Mouse (Mus musculus) neural tube, embryonic 13.5 days (tissue): ENCODE measurements around the gene Sh3bgrl3. TPM values are rescaled to one million over a fixed set of nuclear protein-coding genes. Genes with fewer than 3 reads are reported as not detected.

ENCODE experiments used
- ATAC-seq: fragments of 200-750 bp; cut with Nextera tagmentation; 2 replicates; pipeline ENCODE4 v1.8.0; 2017; ENCODE audit warnings: low read depth, mild to moderate bottlenecking, moderate TSS enrichment, moderate library complexity
- H3K27ac ChIP-seq: fragments of 300-500 bp; sonication (generic); replicated peaks from 2 replicates; pipeline ENCODE4 v1.5.1; 2015; ENCODE audit warnings: moderate library complexity, mild to moderate bottlenecking, inconsistent platforms
- H3K27me3 ChIP-seq: fragments of 300-500 bp; sonication (generic); 2 replicates; pipeline ENCODE4 v1.6.1; 2015; ENCODE audit warnings: mild to moderate bottlenecking, inconsistent platforms
- H3K36me3 ChIP-seq: fragments of 300-500 bp; sonication (generic); 2 replicates; pipeline ENCODE4 v1.6.1; 2015; ENCODE audit warnings: mild to moderate bottlenecking, inconsistent platforms
- H3K4me1 ChIP-seq: fragments of 300-500 bp; sonication (generic); replicated peaks from 2 replicates; pipeline ENCODE4 v1.6.1; 2015; ENCODE audit warnings: inconsistent platforms
- H3K4me2 ChIP-seq: fragments of 300-500 bp; sonication (generic); 2 replicates; pipeline ENCODE4 v1.6.1; 2015; ENCODE audit warnings: inconsistent platforms, mild to moderate bottlenecking, moderate library complexity
- H3K4me3 ChIP-seq: fragments of 300-500 bp; sonication (generic); 2 replicates; pipeline ENCODE4 v1.5.1; 2015; ENCODE audit warnings: mild to moderate bottlenecking, inconsistent platforms
- H3K9ac ChIP-seq: fragments of 300-500 bp; sonication (generic); 2 replicates; pipeline ENCODE4 v1.6.1; 2015; ENCODE audit warnings: moderate library complexity, mild to moderate bottlenecking, inconsistent platforms
- H3K9me3 ChIP-seq: fragments of 300-500 bp; sonication (generic); 2 replicates; pipeline ENCODE4 v1.6.1; 2016; ENCODE audit warnings: inconsistent platforms
- WGBS: fragments of 180-500 bp; shearing (Covaris S2); methylation state at CpG from one replicate; pipeline ENCODE4 v1.1.7; 2015; 5-methylcytosine and 5-hydroxymethylcytosine counted together
- polyA plus RNA-seq: library from polyadenylated mRNA; unstranded; fragments of >200 nt; fragmentation: Nextera tagmentation; extraction: Ambion mirVana; gene quantifications from 2 replicates; pipeline ENCODE4 v1.2.1, GENCODE M21; 2015

The Sh3bgrl3 gene
- polyA plus RNA-seq, 1 experiment from 2014 or later = 425 TPM

GRCm38 (mm10) chr4:134126300-134127120, 2.1 kb downstream of the Sh3bgrl3 start:
- H3K4me2 ChIP-seq = peak overlapping the region; percentile 77; the same call in 1 of the 2 replicates
- no peaks in the 10 kb centered on the region for H3K27me3 ChIP-seq
- no peaks in the 10 kb centered on the region for H3K9me3 ChIP-seq
- H3K4me1 ChIP-seq = peaks cover 39% of the 10 kb centered on the region
- H3K9ac ChIP-seq = peak overlapping the region; percentile 94; the same call in 1 of the 2 replicates
- 89% methylated on average over 21 of the region's 21 CpGs for WGBS
- no peak for ATAC-seq
- H3K36me3 ChIP-seq = peaks cover 11% of the 10 kb centered on the region; the same call in 1 of the 2 replicates
- no peak overlapping the region for H3K4me3 ChIP-seq
- H3K27ac ChIP-seq = no peak overlapping the region

- no peak for ATAC-seq
- peaks cover 2% of the 10 kb centered on the region; the same call in 1 of the 2 replicates for H3K36me3 ChIP-seq
- no peak overlapping the region for H3K4me3 ChIP-seq
- H3K27me3 ChIP-seq = no peaks in the 10 kb centered on the region
- no peak overlapping the region for H3K4me2 ChIP-seq
- H3K27ac ChIP-seq = no peak overlapping the region
- 88% methylated on average over 15 of the region's 15 CpGs for WGBS
- H3K9me3 ChIP-seq = no peaks in the 10 kb centered on the region
- H3K9ac ChIP-seq = no peak overlapping the region
- peaks cover 43% of the 10 kb centered on the region for H3K4me1 ChIP-seq
Observed at GRCm38 (mm10) chr4:134125383-134126060, 3.1 kb downstream of the Sh3bgrl3 start.

- H3K9ac ChIP-seq = no peak overlapping the region
- H3K4me3 ChIP-seq = no peak overlapping the region
- 25% methylated on average over 17 of the region's 17 CpGs for WGBS
- H3K4me2 ChIP-seq = no peak overlapping the region
- H3K27me3 ChIP-seq = no peaks in the 10 kb centered on the region
- ATAC-seq = no peak
- H3K27ac ChIP-seq = no peak overlapping the region
- H3K4me1 ChIP-seq = peaks cover 36% of the 10 kb centered on the region
- no peaks in the 10 kb centered on the region for H3K9me3 ChIP-seq
- no peaks in the 10 kb centered on the region for H3K36me3 ChIP-seq
Observed at GRCm38 (mm10) chr4:134123680-134124551, 4.7 kb downstream of the Sh3bgrl3 start.

- 94% methylated on average over 6 of the region's 6 CpGs for WGBS
- no peak overlapping the region for H3K4me3 ChIP-seq
- H3K9me3 ChIP-seq = no peaks in the 10 kb centered on the region
- no peak overlapping the region for H3K9ac ChIP-seq
- no peaks in the 10 kb centered on the region for H3K36me3 ChIP-seq
- H3K4me2 ChIP-seq = no peak overlapping the region
- H3K27ac ChIP-seq = no peak overlapping the region
- H3K4me1 ChIP-seq = peaks cover 34% of the 10 kb centered on the region
- no peak for ATAC-seq
- H3K27me3 ChIP-seq = no peaks in the 10 kb centered on the region
Observed at GRCm38 (mm10) chr4:134123147-134123546, 5.4 kb downstream of the Sh3bgrl3 start.

- Histone ChIP-seq H3K4me2 (no peak overlapping the region), H3K27me3 (no peaks in the 10 kb centered on the region), H3K4me3 (no peak overlapping the region), H3K9ac (no peak overlapping the region), H3K4me1 (peaks cover 25% of the 10 kb centered on the region), H3K36me3 (no peaks in the 10 kb centered on the region), H3K9me3 (no peaks in the 10 kb centered on the region), H3K27ac (no peak overlapping the region)
- WGBS = 35% methylated on average over 3 of the region's 3 CpGs
- no peak for ATAC-seq
Observed at GRCm38 (mm10) chr4:134122281-134122680, 6.3 kb downstream of the Sh3bgrl3 start.

- Histone ChIP-seq H3K27me3 (no peaks in the 10 kb centered on the region), H3K4me3 (no peak overlapping the region), H3K27ac (no peak overlapping the region), H3K9ac (no peak overlapping the region), H3K4me2 (no peak overlapping the region), H3K9me3 (no peaks in the 10 kb centered on the region), H3K36me3 (no peaks in the 10 kb centered on the region), H3K4me1 (peaks cover 18% of the 10 kb centered on the region)
- ATAC-seq = no peak
- WGBS = 38% methylated on average over 4 of the region's 4 CpGs
Observed at GRCm38 (mm10) chr4:134121571-134121970, 7.0 kb downstream of the Sh3bgrl3 start.

- Histone ChIP-seq H3K27me3 (no peaks in the 10 kb centered on the region), H3K4me1 (peaks cover 16% of the 10 kb centered on the region), H3K4me3 (no peak overlapping the region), H3K27ac (no peak overlapping the region), H3K4me2 (no peak overlapping the region), H3K9ac (no peak overlapping the region), H3K36me3 (no peaks in the 10 kb centered on the region), H3K9me3 (no peaks in the 10 kb centered on the region)
- WGBS = 85% methylated on average over 4 of the region's 4 CpGs
- no peak for ATAC-seq
Observed at GRCm38 (mm10) chr4:134120916-134121315, 7.7 kb downstream of the Sh3bgrl3 start.

GRCm38 (mm10) chr4:134120192-134120805, 8.3 kb downstream of the Sh3bgrl3 start:
- Histone ChIP-seq H3K4me3 (no peak overlapping the region), H3K36me3 (no peaks in the 10 kb centered on the region), H3K27ac (no peak overlapping the region), H3K4me1 (peaks cover 16% of the 10 kb centered on the region), H3K9me3 (no peaks in the 10 kb centered on the region), H3K4me2 (no peak overlapping the region), H3K9ac (no peak overlapping the region), H3K27me3 (no peaks in the 10 kb centered on the region)
- no peak for ATAC-seq
- 87% methylated on average over 6 of the region's 6 CpGs for WGBS

GRCm38 (mm10) chr4:134119644-134120043, 8.9 kb downstream of the Sh3bgrl3 start:
- Histone ChIP-seq H3K4me2 (no peak overlapping the region), H3K36me3 (no peaks in the 10 kb centered on the region), H3K9me3 (no peaks in the 10 kb centered on the region), H3K27ac (no peak overlapping the region), H3K4me1 (peaks cover 16% of the 10 kb centered on the region), H3K27me3 (no peaks in the 10 kb centered on the region), H3K9ac (no peak overlapping the region), H3K4me3 (no peak overlapping the region)
- WGBS = 58% methylated on average over 9 of the region's 9 CpGs
- ATAC-seq = no peak

- H3K4me1 ChIP-seq = peaks cover 13% of the 10 kb centered on the region
- H3K4me2 ChIP-seq = no peak overlapping the region
- H3K36me3 ChIP-seq = no peaks in the 10 kb centered on the region
- 80% methylated on average over 5 of the region's 5 CpGs for WGBS
- H3K9ac ChIP-seq = 0 out of 2 replicates have a peak overlapping the region, but pooled peaks have one; percentile 34
- H3K4me3 ChIP-seq = no peak overlapping the region
- H3K27me3 ChIP-seq = no peaks in the 10 kb centered on the region
- no peaks in the 10 kb centered on the region for H3K9me3 ChIP-seq
- no peak for ATAC-seq
- no peak overlapping the region for H3K27ac ChIP-seq
Observed at GRCm38 (mm10) chr4:134119042-134119441, 9.5 kb downstream of the Sh3bgrl3 start.

- no peaks in the 10 kb centered on the region for H3K9me3 ChIP-seq
- H3K4me1 ChIP-seq = peaks cover 13% of the 10 kb centered on the region
- no peaks in the 10 kb centered on the region for H3K27me3 ChIP-seq
- H3K9ac ChIP-seq = no peak overlapping the region
- H3K4me2 ChIP-seq = no peak overlapping the region
- 79% methylated on average over 14 of the region's 14 CpGs for WGBS
- no peak overlapping the region for H3K27ac ChIP-seq
- ATAC-seq = no peak
- no peaks in the 10 kb centered on the region for H3K36me3 ChIP-seq
- H3K4me3 ChIP-seq = no peak overlapping the region
Observed at GRCm38 (mm10) chr4:134118126-134118800, 10.3 kb downstream of the Sh3bgrl3 start.
